8 mouse cellular contexts compared by ENCODE assay signal in the genomic region with DNA sequence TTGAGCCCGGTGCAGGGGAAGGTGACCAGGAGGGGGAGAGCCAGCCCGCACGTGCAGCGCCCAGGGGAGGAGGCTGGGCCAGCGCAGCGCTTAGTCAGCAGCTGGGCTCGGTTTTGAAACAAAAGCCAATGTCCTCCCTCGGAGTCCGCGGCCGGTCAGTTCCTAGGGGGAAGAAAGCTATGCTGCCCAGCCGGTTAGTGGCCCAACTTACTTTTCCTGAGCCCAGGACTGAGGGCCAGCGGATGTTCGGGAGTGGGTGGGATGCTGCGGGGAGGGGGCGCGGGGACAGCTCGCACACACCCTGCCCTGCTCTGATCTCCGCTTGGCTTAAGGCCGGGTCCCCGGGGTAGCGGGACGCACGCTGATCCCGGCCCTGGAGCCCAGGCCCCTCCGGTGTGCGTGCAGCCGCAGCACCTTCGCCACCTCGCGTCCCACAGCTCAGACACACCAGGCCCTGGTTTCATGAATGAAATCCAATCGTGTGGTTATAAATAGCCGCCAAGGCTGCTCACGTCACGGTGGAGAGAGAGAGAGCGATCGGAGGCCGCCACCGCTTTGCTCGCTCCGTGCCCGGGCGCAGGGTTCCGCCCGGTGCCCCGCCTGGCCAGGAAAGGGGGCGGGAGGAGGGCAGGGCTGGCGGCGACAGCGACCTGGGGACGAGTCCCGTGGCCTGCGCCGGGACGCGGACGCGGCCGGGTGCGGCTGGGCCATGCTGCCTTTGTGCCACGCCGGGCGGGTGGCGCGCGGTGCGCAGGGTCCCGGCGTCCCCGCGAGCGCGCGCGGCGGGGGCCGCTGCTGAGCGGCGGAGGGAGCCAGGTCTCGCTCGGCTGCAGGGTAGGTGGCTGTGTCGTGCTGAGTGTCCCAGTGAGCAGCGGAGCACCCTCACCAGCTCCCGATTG. TPM values are rescaled to one million over a fixed set of nuclear protein-coding genes. Genes with fewer than 3 reads are reported as not detected.
A peak's percentile ranks its signal among the peaks of the same experiment; 100 is the strongest.
DNase-seq lines count a peak whose midpoint lies in the region; ATAC-seq and TF ChIP-seq lines count a peak whose summit lies in the region.

A gene (minus strand): TSS at position 557 of the 899 bp plus-strand sequence.

- H3K9me3 ChIP-seq in embryonic facial prominence, embryonic 15.5 days (replicated peaks) = no peaks in the 10 kb centered on the region
- no peaks in the 10 kb centered on the region for H3K9me3 ChIP-seq in heart, embryonic 11.5 days (replicated peaks; ENCODE audit: control insufficient read depth, low read length)
- no peaks in the 10 kb centered on the region; the same call in 1 of the 2 replicates for H3K9me3 ChIP-seq in kidney, embryonic 16.5 days (ENCODE audit: low read length)
- H3K9me3 ChIP-seq in midbrain, postnatal 0 days (ENCODE audit: low read length) = no peaks in the 10 kb centered on the region

- no peaks in the 10 kb centered on the region for H3K27me3 ChIP-seq in embryonic facial prominence, embryonic 15.5 days
- no peaks in the 10 kb centered on the region for H3K27me3 ChIP-seq in heart, embryonic 11.5 days (ENCODE audit: control insufficient read depth, insufficient read depth, low read length)
- no peaks in the 10 kb centered on the region for H3K27me3 ChIP-seq in kidney, embryonic 16.5 days (ENCODE audit: insufficient read depth, low read length)
- no peaks in the 10 kb centered on the region for H3K27me3 ChIP-seq in midbrain, postnatal 0 days (ENCODE audit: insufficient read depth, low read length)
- H3K27me3 ChIP-seq in spleen, adult 2 months (ENCODE audit: control insufficient read depth, insufficient read depth, low read length) = peaks cover 7% of the 10 kb centered on the region; the same call in 1 of the 2 replicates

- peak; percentile 75 for DNase-seq in liver
- DNase-seq in midbrain, postnatal 0 days (ENCODE audit: low spot score) = peak; percentile 86
- peak in 1 of 2 experiments; percentile 62 for DNase-seq in spleen, adult 2 months (ENCODE audit: low read depth in 1 of 2, low spot score in 2 of 2)
- DNase-seq in c-Kit-positive CD71-positive TER-119-positive erythroid progenitor cells, embryonic 14.5 days (ENCODE audit: low spot score) = no peak

- H3K4me3 ChIP-seq in bone marrow, adult 2 months (replicated peaks; ENCODE audit: control insufficient read depth, low read depth, low read length) = peak within 1 kb of the TSS; percentile 84
- peak within 1 kb of the TSS; percentile 83 for H3K4me3 ChIP-seq in embryonic facial prominence, embryonic 15.5 days (replicated peaks)
- H3K4me3 ChIP-seq in heart, embryonic 11.5 days (ENCODE audit: low read depth, low read length) = peak within 1 kb of the TSS; percentile 78
- peak within 1 kb of the TSS; percentile 81 for H3K4me3 ChIP-seq in kidney, embryonic 16.5 days (ENCODE audit: low read length)
- peak within 1 kb of the TSS; percentile 83 for H3K4me3 ChIP-seq in midbrain, postnatal 0 days (ENCODE audit: low read depth, low read length)
- H3K4me3 ChIP-seq in spleen, adult 2 months (ENCODE audit: extremely low read depth, insufficient read depth, insufficient read length) = peak within 1 kb of the TSS; percentile 68

- peaks cover 5% of the 10 kb centered on the region; the same call in 1 of the 2 replicates for H3K4me1 ChIP-seq in bone marrow, adult 2 months (ENCODE audit: control insufficient read depth, insufficient read depth, low read length)
- H3K4me1 ChIP-seq in embryonic facial prominence, embryonic 15.5 days = peaks cover 17% of the 10 kb centered on the region; the same call in 1 of the 2 replicates
- peaks cover 12% of the 10 kb centered on the region; the same call in 1 of the 2 replicates for H3K4me1 ChIP-seq in heart, embryonic 11.5 days (ENCODE audit: control insufficient read depth, insufficient read depth, low read length)
- peaks cover 7% of the 10 kb centered on the region; the same call in 1 of the 2 replicates for H3K4me1 ChIP-seq in kidney, embryonic 16.5 days (ENCODE audit: insufficient read depth, low read length)
- H3K4me1 ChIP-seq in midbrain, postnatal 0 days (ENCODE audit: insufficient read depth, low read length) = 0 out of 2 replicates have a peak, but pooled peaks cover 8% of the 10 kb centered on the region
- H3K4me1 ChIP-seq in spleen, adult 2 months (ENCODE audit: control insufficient read depth, insufficient read depth, insufficient read length) = peaks cover 14% of the 10 kb centered on the region; the same call in 1 of the 2 replicates

- peak within 1 kb of the TSS; percentile 84 for H3K27ac ChIP-seq in bone marrow, adult 2 months (ENCODE audit: control insufficient read depth, insufficient read depth, low read depth, low read length, poor library complexity)
- H3K27ac ChIP-seq in embryonic facial prominence, embryonic 15.5 days (replicated peaks) = peak within 1 kb of the TSS; percentile 98
- peak within 1 kb of the TSS; percentile 95 for H3K27ac ChIP-seq in heart, embryonic 11.5 days (ENCODE audit: low read depth, low read length)
- H3K27ac ChIP-seq in kidney, embryonic 16.5 days (ENCODE audit: low read length) = peak within 1 kb of the TSS; percentile 99
- H3K27ac ChIP-seq in midbrain, postnatal 0 days (ENCODE audit: low read depth, low read length) = peak within 1 kb of the TSS; percentile 97
- H3K27ac ChIP-seq in spleen, adult 2 months (ENCODE audit: insufficient read depth, low read length) = peak within 1 kb of the TSS; percentile 74

- no peak for TF ChIP-seq CTCF in bone marrow, adult 2 months (IDR thresholded peaks at IDR 0.05; ENCODE audit: control insufficient read depth, insufficient read depth, low read length)
- no peak; the same call in 1 of the 2 replicates for TF ChIP-seq CTCF in midbrain, postnatal 0 days (IDR thresholded peaks at IDR 0.05)
- TF ChIP-seq CTCF in spleen, adult 2 months (IDR thresholded peaks at IDR 0.05; ENCODE audit: extremely low read depth, insufficient read depth, insufficient read length, insufficient replicate concordance) = no peak

- under 1% methylated on average over 84 of the region's 84 CpGs for WGBS in bone marrow, adult 2 months
- WGBS in embryonic facial prominence, embryonic 15.5 days = 0% methylated on average over 78 of the region's 84 CpGs
- 0% methylated on average over 80 of the region's 84 CpGs for WGBS in heart, embryonic 11.5 days (ENCODE audit: insufficient replicate concordance)
- under 1% methylated on average over 69 of the region's 84 CpGs for WGBS in kidney, embryonic 16.5 days
- under 1% methylated on average over 80 of the region's 84 CpGs for WGBS in midbrain, postnatal 0 days
- WGBS in spleen, adult 2 months = under 1% methylated on average over 78 of the region's 84 CpGs

- peaks cover 16% of the 10 kb centered on the region for H3K36me3 ChIP-seq in embryonic facial prominence, embryonic 15.5 days
- H3K36me3 ChIP-seq in heart, embryonic 11.5 days (ENCODE audit: control insufficient read depth, insufficient read depth, low read length) = peaks cover 6% of the 10 kb centered on the region; the same call in 1 of the 2 replicates
- H3K36me3 ChIP-seq in kidney, embryonic 16.5 days (ENCODE audit: insufficient read depth, low read length) = peaks cover 15% of the 10 kb centered on the region
- H3K36me3 ChIP-seq in midbrain, postnatal 0 days (ENCODE audit: insufficient read depth, low read length) = no peaks in the 10 kb centered on the region
- no peaks in the 10 kb centered on the region for H3K36me3 ChIP-seq in spleen, adult 2 months (ENCODE audit: control insufficient read depth, insufficient read depth, low read length)

- no peak for TF ChIP-seq POLR2A in bone marrow, adult 2 months (IDR thresholded peaks at IDR 0.05; ENCODE audit: borderline replicate concordance, control insufficient read depth, low read depth, low read length)
- no peak for TF ChIP-seq POLR2A in spleen, adult 2 months (IDR thresholded peaks at IDR 0.05; ENCODE audit: low read depth, low read length)

- peak within 1 kb of the TSS; percentile 94 for H3K9ac ChIP-seq in embryonic facial prominence, embryonic 15.5 days
- peak within 1 kb of the TSS; percentile 95 for H3K9ac ChIP-seq in heart, embryonic 11.5 days (ENCODE audit: low read depth, low read length)
- peak within 1 kb of the TSS; percentile 93 for H3K9ac ChIP-seq in kidney, embryonic 16.5 days (replicated peaks; ENCODE audit: low read length)
- H3K9ac ChIP-seq in midbrain, postnatal 0 days (replicated peaks; ENCODE audit: low read length, poor library complexity, severe bottlenecking) = peak within 1 kb of the TSS; percentile 91

- H3K4me2 ChIP-seq in embryonic facial prominence, embryonic 15.5 days (replicated peaks) = peak within 1 kb of the TSS; percentile 78
- H3K4me2 ChIP-seq in heart, embryonic 11.5 days = peak within 1 kb of the TSS; percentile 80
- peak within 1 kb of the TSS; percentile 95 for H3K4me2 ChIP-seq in kidney, embryonic 16.5 days (replicated peaks; ENCODE audit: low read depth, low read length)
- H3K4me2 ChIP-seq in midbrain, postnatal 0 days (ENCODE audit: low read depth, low read length, poor library complexity, severe bottlenecking) = peak within 1 kb of the TSS; percentile 94

- ATAC-seq in embryonic facial prominence, embryonic 15.5 days (ENCODE audit: insufficient number of reproducible peaks, low FRiP score, low TSS enrichment, low read depth) = peak; percentile 89
- peak; percentile 83 for ATAC-seq in heart, embryonic 11.5 days (replicated peaks; ENCODE audit: insufficient number of reproducible peaks, low FRiP score, low TSS enrichment)
- peak; percentile 94 for ATAC-seq in kidney, embryonic 16.5 days (ENCODE audit: low FRiP score, low TSS enrichment)
- ATAC-seq in midbrain, postnatal 0 days (ENCODE audit: low FRiP score) = peak; percentile 89

RNA-seq across cellular contexts. Expression of the gene that starts here (rescaled TPM):
- polyA plus RNA-seq in bone marrow, adult 2 months (2011; ENCODE audit: insufficient read depth, insufficient read length, low replicate concordance, missing spikeins) = 0.75 TPM in 1 of 2 replicates, not detected in the other
- polyA plus RNA-seq in embryonic facial prominence, embryonic 15.5 days (2015; fragmentation: Nextera tagmentation; extraction: Ambion mirVana) = 3.0 and 3.2 TPM in 2 replicates
- polyA plus RNA-seq in heart, embryonic 11.5 days (2014; fragmentation: Nextera tagmentation; extraction: Ambion mirVana) = 1.8 and 2.4 TPM in 2 replicates
- 2.2 and 2.3 TPM in 2 replicates for polyA plus RNA-seq in kidney, embryonic 16.5 days (2015; fragmentation: Nextera tagmentation; extraction: Ambion mirVana)
- total RNA-seq in midbrain, postnatal 0 days (2014; rRNA removed) = 0.93 and 1.3 TPM in 2 replicates
- 1.3 and 1.5 TPM in 2 replicates for polyA plus RNA-seq in midbrain, postnatal 0 days (2015; fragmentation: Nextera tagmentation; extraction: Ambion mirVana)
- polyA plus RNA-seq in spleen, adult 2 months (2012; rRNA removed) = 0.53 and 0.58 TPM in 2 replicates
